Mouse (Mus musculus) common myeloid progenitor, adult 5-6 weeks (primary cell): ENCODE results near the gene Slc5a10. TPM values are rescaled to one million over a fixed set of nuclear protein-coding genes. Genes with fewer than 3 reads are reported as not detected.

Experiments used
- ATAC-seq: replicated peaks from 2 replicates; pipeline ENCODE4 v1.8.0; 2016; ENCODE audit warnings: low read depth, mild to moderate bottlenecking, moderate TSS enrichment, inconsistent platforms; ENCODE audit not compliant: poor library complexity, severe bottlenecking
- total RNA-seq: library from RNA; stranded (forward); fragments of 200-1000, 187-1606 nt; gene quantifications from 2 replicates; pipeline ENCODE4 v1.2.3, GENCODE M21; 2017

The Slc5a10 gene
- total RNA-seq = not detected in 2 replicates

GRCm38 (mm10) chr11:61720636-61721035, at the start of gene Slc5a10:
Slc5a10 (minus strand) TSS chr11:61720826.
- no peak for ATAC-seq

- ATAC-seq = peak; percentile 95
These were observed 41.2 kb upstream of the Slc5a10 start, which contains the start of gene Prpsap2 for GRCm38 (mm10) chr11:61761584-61762407. Prpsap2 (minus strand) TSS chr11:61762088.

GRCm38 (mm10) chr11:61760518-61760917, 39.9 kb upstream of the Slc5a10 start:
- peak; percentile 61 for ATAC-seq

GRCm38 (mm10) chr11:61757151-61757550, 36.5 kb upstream of the Slc5a10 start:
- no peak for ATAC-seq

GRCm38 (mm10) chr11:61751612-61752011, 31.0 kb upstream of the Slc5a10 start:
- ATAC-seq = peak; percentile 85

- ATAC-seq = no peak
These were observed 26.5 kb upstream of the Slc5a10 start for GRCm38 (mm10) chr11:61747161-61747560.

- no peak for ATAC-seq
These were observed 25.2 kb upstream of the Slc5a10 start for GRCm38 (mm10) chr11:61745781-61746180.

- ATAC-seq = no peak
These were observed 23.8 kb upstream of the Slc5a10 start for GRCm38 (mm10) chr11:61744460-61744859.

- no peak for ATAC-seq
These were observed 23.1 kb upstream of the Slc5a10 start for GRCm38 (mm10) chr11:61743768-61744167.

- no peak for ATAC-seq
These were observed 19.9 kb upstream of the Slc5a10 start for GRCm38 (mm10) chr11:61740500-61740899.

GRCm38 (mm10) chr11:61737290-61737689, 16.7 kb upstream of the Slc5a10 start:
- ATAC-seq = no peak

- ATAC-seq = no peak
These were observed 12.0 kb upstream of the Slc5a10 start for GRCm38 (mm10) chr11:61732672-61733071.

- ATAC-seq = peak; percentile 66
These were observed 7.4 kb upstream of the Slc5a10 start for GRCm38 (mm10) chr11:61728037-61728436.

GRCm38 (mm10) chr11:61722077-61722476, 1.5 kb upstream of the Slc5a10 start:
- ATAC-seq = no peak

- no peak for ATAC-seq
These were observed 800 bp downstream of the Slc5a10 start for GRCm38 (mm10) chr11:61719826-61720225.

- ATAC-seq = no peak
These were observed 1.2 kb downstream of the Slc5a10 start for GRCm38 (mm10) chr11:61719387-61719786.

- ATAC-seq = no peak
These were observed 2.6 kb downstream of the Slc5a10 start for GRCm38 (mm10) chr11:61717990-61718389.

- ATAC-seq = no peak
These were observed 5.5 kb downstream of the Slc5a10 start for GRCm38 (mm10) chr11:61715130-61715529.

- peak; percentile 88 for ATAC-seq
These were observed 6.1 kb downstream of the Slc5a10 start for GRCm38 (mm10) chr11:61714346-61715117.

- ATAC-seq = no peak
These were observed 7.3 kb downstream of the Slc5a10 start for GRCm38 (mm10) chr11:61713157-61713855.
